In the genomic region with DNA sequence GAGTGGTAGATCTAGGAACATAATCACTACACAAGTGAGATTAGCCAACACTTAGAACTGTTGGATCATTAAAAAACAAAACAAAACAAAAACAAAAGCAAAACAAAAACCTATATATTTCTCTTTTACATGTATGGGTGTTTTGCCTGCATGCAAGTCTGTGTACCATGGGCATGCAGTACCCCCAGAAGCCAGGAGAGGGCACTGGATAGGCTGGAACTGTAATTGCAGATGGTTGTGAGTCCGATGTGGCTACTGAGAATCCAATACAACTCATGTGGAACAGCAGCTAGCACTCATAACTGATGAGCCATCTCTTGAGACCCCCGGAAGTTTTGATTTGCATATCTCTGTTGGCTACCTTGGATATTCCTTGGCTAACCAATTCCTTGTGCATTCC, we compare ENCODE assay signal across 9 mouse cellular contexts.
A peak's percentile ranks its signal among the peaks of the same experiment; 100 is the strongest.
DNase-seq lines count a peak whose midpoint lies in the region; ATAC-seq lines count a peak whose summit lies in the region.
"Had no signal": no experiment of that assay in that cellular context is flagged by ENCODE, and none has a peak within 500 bp of the region (broad histone marks: within the 10 kb centered on the region; RNA-seq: fewer than 3 reads in every experiment).

No protein-coding gene starts in this region.

- H3K27me3 ChIP-seq in heart, embryonic 12.5 days (replicated peaks): no peaks in the 10 kb centered on the region
- no peaks in the 10 kb centered on the region for H3K27me3 ChIP-seq in liver, embryonic 13.5 days
- H3K27me3 ChIP-seq: embryonic facial prominence, embryonic 12.5 days had no signal

- WGBS in heart, embryonic 12.5 days: 72% methylated on average over 2 of the region's 2 CpGs
- WGBS in liver, embryonic 13.5 days (ENCODE audit: insufficient replicate concordance): 57% methylated on average over 2 of the region's 2 CpGs

- H3K36me3 ChIP-seq in heart, embryonic 12.5 days: no peaks in the 10 kb centered on the region
- no peaks in the 10 kb centered on the region for H3K36me3 ChIP-seq in liver, embryonic 13.5 days
- H3K36me3 ChIP-seq: embryonic facial prominence, embryonic 12.5 days had no signal

- no peak overlapping the region for H3K4me3 ChIP-seq in heart, embryonic 12.5 days
- H3K4me3 ChIP-seq in liver, embryonic 13.5 days (replicated peaks): no peak overlapping the region
- H3K4me3 ChIP-seq: embryonic facial prominence, embryonic 12.5 days had no signal

- H3K4me2 ChIP-seq in heart, embryonic 12.5 days: no peak overlapping the region
- no peak overlapping the region for H3K4me2 ChIP-seq in liver, embryonic 13.5 days
- H3K4me2 ChIP-seq: embryonic facial prominence, embryonic 12.5 days had no signal

- no peak overlapping the region for H3K9ac ChIP-seq in heart, embryonic 12.5 days
- no peak overlapping the region for H3K9ac ChIP-seq in liver, embryonic 13.5 days
- H3K9ac ChIP-seq: embryonic facial prominence, embryonic 12.5 days had no signal

- peak; percentile 23 for DNase-seq in heart, adult 11 months
- peak; percentile 61 for DNase-seq in 3T3-L1 (ENCODE audit: low read depth, low spot score)
- peak; percentile 67 for DNase-seq in MEL-GATA-1-ER (ENCODE audit: extremely low read depth, low read depth)
- DNase-seq in liver, embryonic 13.5 days: peak; percentile 5
- DNase-seq in thymus, postnatal 25 days: peak; percentile 59
- DNase-seq in left cerebral cortex, adult 8-10 months (ENCODE audit: low spot score in 2 of 2): no peak
- no peak for DNase-seq in heart, adult 9 months (ENCODE audit: low spot score in 2 of 2)

- no peak overlapping the region for H3K27ac ChIP-seq in heart, embryonic 12.5 days (ENCODE audit: poor library complexity, severe bottlenecking)
- no peak overlapping the region for H3K27ac ChIP-seq in liver, embryonic 13.5 days
- H3K27ac ChIP-seq: embryonic facial prominence, embryonic 12.5 days had no signal

- H3K9me3 ChIP-seq in heart, embryonic 12.5 days (replicated peaks): 0 out of 2 replicates have a peak, but pooled peaks cover 2% of the 10 kb centered on the region
- H3K9me3 ChIP-seq in liver, embryonic 13.5 days (replicated peaks): no peaks in the 10 kb centered on the region
- H3K9me3 ChIP-seq: embryonic facial prominence, embryonic 12.5 days had no signal

- peaks cover 5% of the 10 kb centered on the region for H3K4me1 ChIP-seq in heart, embryonic 12.5 days (replicated peaks)
- no peaks in the 10 kb centered on the region for H3K4me1 ChIP-seq in liver, embryonic 13.5 days (replicated peaks)
- H3K4me1 ChIP-seq: embryonic facial prominence, embryonic 12.5 days had no signal

- no peak for ATAC-seq in heart, embryonic 12.5 days (ENCODE audit: insufficient number of reproducible peaks, low FRiP score)
- ATAC-seq in liver, embryonic 13.5 days (ENCODE audit: low read depth): no peak

Comparison
In these comparisons a context has a peak if more than half of its experiments do, and no peak if none do; other contexts are left out.
1. DNase-seq: peak in heart, adult 11 months (single experiment), 3T3-L1 (single experiment), MEL-GATA-1-ER (single experiment), liver, embryonic 13.5 days (single experiment) and thymus, postnatal 25 days (single experiment); none in left cerebral cortex, adult 8-10 months (0 of 2) and heart, adult 9 months (0 of 2).